Mouse (Mus musculus): ENCODE measurements around the gene Caln1.
"Not testable (repeated sequence)": the region's sequence is repeated elsewhere in the genome, so short reads cannot be mapped to it uniquely, and the experiment has no call there.

Caln1 gene

GRCm38 (mm10) chr5:130527416-130527815, 158.2 kb downstream of the Caln1 start:
- no peak for DNase-seq (ENCODE audit: low read depth, low spot score)

DNA sequence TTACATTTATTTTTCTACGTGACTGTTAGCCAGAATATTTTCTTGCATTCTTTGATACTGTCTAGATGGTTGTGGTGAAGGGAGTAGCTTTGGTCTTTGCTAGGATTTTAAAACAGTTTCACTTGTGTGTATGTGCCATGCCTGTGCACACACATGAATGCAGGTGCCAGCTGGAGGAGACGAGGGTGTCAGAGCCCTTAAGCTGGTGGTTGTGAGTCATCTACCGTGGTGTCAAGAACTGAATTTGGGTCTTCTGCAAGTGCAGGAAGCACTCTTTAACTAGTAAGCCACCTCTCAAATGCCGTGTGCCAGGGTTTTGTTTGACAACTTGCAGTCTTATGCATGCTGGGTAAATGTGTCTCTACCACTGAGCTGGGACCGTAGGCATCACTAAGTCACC, 178.2 kb downstream of the Caln1 start:
- DNase-seq (ENCODE audit: low read depth, low spot score): no peak

DNA sequence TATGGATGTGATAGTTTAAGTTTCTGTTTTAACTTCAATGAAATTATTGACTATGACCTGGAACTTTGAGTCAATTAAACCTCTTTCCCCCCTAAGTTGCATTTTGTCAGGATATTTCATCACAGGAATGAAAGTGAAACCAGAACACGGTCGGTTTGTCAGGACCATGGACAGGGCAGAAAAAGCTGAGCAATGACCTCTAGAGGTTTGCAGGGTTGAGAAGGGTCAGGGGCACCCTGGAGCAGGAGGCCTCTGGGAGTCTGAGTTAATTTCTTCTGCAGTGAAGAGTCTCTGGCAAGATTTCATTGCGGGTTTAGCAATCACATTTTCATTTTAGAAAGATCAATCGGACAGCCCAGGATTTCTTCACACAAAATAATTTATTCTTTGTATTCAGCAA, 184.7 kb downstream of the Caln1 start:
- no peak for DNase-seq (ENCODE audit: low read depth, low spot score)

DNA sequence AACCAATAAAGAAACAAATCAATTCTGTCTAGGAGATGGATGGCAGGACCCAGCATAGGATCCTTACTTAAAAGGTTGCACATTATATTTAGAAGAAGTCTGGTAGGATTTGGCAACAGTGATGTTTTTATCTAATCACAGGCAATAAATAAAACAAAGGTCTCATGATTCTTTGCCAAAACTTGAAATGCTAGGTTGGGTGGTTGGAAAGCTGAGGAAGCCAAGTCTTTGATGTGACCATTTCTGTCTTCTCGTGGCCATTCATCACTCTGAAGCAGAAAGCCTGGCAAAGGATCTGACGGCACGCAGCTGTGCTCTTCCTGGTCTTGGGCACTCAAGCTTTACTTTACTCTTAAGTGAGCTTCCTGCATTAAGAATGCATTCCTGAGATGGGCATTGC, 193.9 kb downstream of the Caln1 start:
- DNase-seq (ENCODE audit: low read depth, low spot score): no peak

GRCm38 (mm10) chr5:130566002-130566401, 196.7 kb downstream of the Caln1 start:
- no peak for DNase-seq (ENCODE audit: low read depth, low spot score)

- no peak for DNase-seq (ENCODE audit: low read depth, low spot score)
Observed at GRCm38 (mm10) chr5:130577581-130577980, 208.3 kb downstream of the Caln1 start.

GRCm38 (mm10) chr5:130584042-130584441, 214.8 kb downstream of the Caln1 start:
- DNase-seq (ENCODE audit: low read depth, low spot score): no peak

- no peak for DNase-seq (ENCODE audit: low read depth, low spot score)
Observed at GRCm38 (mm10) chr5:130586257-130586656, 217.0 kb downstream of the Caln1 start.

DNA sequence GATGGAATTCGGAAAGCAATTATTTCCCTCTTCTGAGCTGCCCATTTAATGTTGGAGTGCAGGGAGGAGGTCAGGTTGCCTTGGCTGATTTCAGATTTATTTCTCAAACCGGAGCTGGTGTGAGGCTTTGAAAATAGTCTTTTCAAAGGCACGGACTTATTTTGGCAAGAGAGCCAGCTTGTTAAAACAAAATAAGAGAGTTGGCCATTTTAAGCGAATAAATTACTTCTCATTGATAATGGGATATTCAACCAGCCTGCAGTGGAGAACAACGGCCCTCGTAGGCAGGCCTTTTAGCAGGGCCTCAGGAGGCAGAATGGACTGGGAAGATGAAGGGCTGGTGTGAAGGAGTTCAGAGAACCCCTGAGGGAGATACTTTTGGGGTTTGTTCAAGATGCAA, 227.3 kb downstream of the Caln1 start:
- DNase-seq (ENCODE audit: low read depth, low spot score): no peak

GRCm38 (mm10) chr5:130613657-130614056, 244.4 kb downstream of the Caln1 start:
- no peak for DNase-seq (ENCODE audit: low read depth, low spot score)

DNA sequence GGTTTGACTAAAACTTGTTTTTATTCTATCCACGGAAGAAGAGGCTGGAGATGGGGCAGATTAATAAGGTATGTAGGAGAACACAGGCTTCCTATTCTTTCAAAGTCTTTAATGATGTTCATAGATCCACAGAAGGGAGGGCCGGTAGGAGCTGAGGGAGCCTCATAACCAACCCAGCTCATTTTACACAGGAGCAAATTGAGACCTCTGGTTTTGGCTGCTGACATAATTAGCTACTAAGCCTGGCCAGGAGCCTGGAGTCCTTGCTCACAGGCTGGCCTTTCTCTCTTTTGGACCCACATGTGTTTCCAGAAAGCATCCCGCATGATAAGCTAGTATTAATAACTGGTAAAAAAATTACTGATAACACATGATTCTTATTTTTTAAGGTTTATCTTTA, 245.0 kb downstream of the Caln1 start:
- DNase-seq (ENCODE audit: low read depth, low spot score): no peak

GRCm38 (mm10) chr5:130620060-130620459, 250.8 kb downstream of the Caln1 start:
- DNase-seq (ENCODE audit: low read depth, low spot score): no peak

DNA sequence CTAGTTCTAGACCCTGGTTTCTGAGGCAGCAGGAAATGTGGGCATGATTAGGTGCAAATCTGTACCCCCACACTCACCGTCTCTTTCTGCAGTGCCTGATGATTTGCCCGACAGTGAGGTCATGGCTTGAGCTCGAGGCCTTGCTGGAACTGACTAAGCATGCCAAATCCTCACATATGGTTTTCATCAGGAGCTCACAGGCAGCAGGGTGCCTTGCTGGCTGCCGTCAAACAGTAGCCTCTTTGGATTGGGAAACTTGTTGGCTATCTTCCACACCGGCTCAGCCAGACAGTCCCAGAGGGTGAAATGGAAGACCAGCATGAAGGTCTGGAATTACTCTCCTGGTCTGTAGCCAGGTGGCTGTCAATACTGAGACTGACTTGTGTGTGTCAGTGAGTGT, 254.0 kb downstream of the Caln1 start:
- no peak for DNase-seq (ENCODE audit: low read depth, low spot score)

DNA sequence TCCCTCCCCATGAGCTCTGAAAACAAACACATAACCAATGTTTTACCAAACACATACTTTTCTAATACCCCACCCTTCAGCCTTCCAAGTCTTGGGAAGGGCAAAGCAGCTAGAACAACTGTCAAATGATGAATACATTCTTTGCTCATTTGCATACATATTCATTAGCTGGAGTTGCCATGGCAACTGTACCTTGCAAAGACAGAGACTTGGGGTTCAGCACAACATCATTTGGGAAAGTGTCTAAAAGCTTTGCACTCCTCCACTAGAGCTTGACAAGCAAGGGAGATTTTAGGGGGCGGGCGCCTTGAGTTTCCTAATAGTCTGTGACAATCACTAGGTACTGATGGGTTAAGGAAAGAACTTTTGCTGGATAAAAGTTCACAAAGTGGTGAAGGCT, 258.5 kb downstream of the Caln1 start:
- DNase-seq (ENCODE audit: low read depth, low spot score): no peak

GRCm38 (mm10) chr5:130635397-130635796, 266.1 kb downstream of the Caln1 start:
- no peak for DNase-seq (ENCODE audit: low read depth, low spot score)

DNA sequence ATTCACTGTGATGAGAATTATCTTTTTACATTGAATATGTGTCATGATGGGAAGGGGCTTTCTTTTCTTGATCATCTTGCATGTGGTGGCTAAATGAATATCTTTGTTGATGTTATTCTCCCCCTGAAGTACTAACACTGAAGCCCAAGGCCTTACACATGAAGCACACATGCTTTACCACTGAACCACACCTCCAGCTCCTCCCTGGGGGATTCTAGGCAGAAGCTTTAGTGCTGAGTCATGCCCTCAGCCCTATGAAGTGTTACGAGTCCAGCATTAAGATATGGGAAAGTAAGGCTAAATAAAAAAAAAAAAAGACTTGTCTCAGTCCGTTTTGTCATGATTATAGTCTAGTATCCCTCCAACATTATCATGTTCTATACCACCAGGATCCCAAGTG, 272.6 kb downstream of the Caln1 start:
- DNase-seq (ENCODE audit: low read depth, low spot score): no peak

- DNase-seq (ENCODE audit: low read depth, low spot score): not testable (repeated sequence)
Observed at GRCm38 (mm10) chr5:130646126-130646525, 276.9 kb downstream of the Caln1 start.

GRCm38 (mm10) chr5:130658141-130658540, 288.9 kb downstream of the Caln1 start:
- no peak for DNase-seq (ENCODE audit: low read depth, low spot score)

DNA sequence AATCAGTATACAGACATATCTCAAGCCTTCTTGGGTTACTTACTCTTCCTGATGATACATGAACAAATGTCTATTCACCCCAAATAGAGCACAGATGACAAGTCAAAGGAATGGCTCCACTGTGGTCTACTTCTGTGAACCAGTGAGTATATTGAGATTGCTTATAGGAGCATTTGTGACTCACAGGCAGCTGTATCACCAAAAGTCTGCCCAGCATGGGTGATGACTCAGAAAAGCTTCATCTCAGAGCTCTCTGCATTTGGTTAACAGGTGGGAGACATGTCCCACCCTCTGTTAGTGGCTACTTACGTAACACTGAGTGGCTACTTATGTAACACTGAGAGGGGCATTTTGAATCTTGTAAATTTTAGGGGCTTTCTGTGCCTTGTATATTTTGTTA, 296.8 kb downstream of the Caln1 start:
- DNase-seq (ENCODE audit: low read depth, low spot score): no peak

GRCm38 (mm10) chr5:130672588-130672987, 303.3 kb downstream of the Caln1 start:
- DNase-seq (ENCODE audit: low read depth, low spot score): no peak

- no peak for DNase-seq (ENCODE audit: low read depth, low spot score)
Observed at GRCm38 (mm10) chr5:130673092-130673491, 303.8 kb downstream of the Caln1 start.

- no peak for DNase-seq (ENCODE audit: low read depth, low spot score)
Observed at GRCm38 (mm10) chr5:130677895-130678294, 308.6 kb downstream of the Caln1 start.

DNA sequence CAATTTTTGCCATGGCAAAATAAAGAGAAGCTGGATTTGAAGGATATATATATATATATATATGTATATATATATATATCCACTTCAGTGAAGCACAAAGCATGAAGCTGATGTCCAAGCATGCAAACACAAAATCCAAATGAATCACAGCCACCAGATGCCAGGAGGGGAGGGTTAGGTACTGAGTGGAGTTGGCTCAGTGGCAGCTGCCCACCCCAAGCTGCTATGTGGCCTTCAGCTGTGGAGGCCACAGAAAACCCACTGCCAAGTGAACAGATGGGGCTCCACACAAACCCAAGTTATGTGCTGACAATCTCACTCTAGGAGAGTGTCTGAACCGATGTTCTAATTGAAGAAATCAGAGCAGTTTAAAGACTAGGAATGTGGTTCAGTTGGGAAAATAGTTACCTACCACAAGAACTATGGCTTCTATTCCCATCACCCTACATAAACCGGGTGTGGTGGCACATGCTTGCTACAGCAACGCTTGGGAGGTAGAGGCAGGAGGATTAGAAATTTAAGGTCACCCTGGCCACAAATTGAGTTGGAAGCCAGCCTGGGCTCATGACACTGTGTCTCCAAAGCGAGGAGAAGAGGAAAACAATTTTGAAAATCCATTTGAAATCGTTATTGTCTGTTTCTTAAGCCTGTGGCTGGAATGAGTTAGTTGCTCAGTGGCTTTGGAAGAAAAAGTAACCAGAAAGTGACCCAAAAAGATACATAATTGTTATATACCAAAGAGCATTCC, 316.8 kb downstream of the Caln1 start:
- DNase-seq (ENCODE audit: low read depth, low spot score): no peak
